Mouse (Mus musculus) MEL (cell line): ENCODE measurements around the gene Il12rb1. TPM values are rescaled to one million over a fixed set of nuclear protein-coding genes. Genes with fewer than 3 reads are reported as not detected.
A peak's percentile ranks its signal among the peaks of the same experiment; 100 is the strongest.

ENCODE experiments used
- DNase-seq: peaks from one replicate; pipeline ENCODE4 v3.0.0; 2011; ENCODE audit warnings: low read depth, low spot score
- H3K27ac ChIP-seq: 2 replicates; pipeline ENCODE4 v1.5.1; 2012; ENCODE audit warnings: low read depth, mild to moderate bottlenecking, control low read depth, low read length, moderate library complexity; ENCODE audit not compliant: control insufficient read depth
- H3K27me3 ChIP-seq, 2 experiments: fragments of 150-350 bp in 1 of 2; sonication (generic) in 1 of 2; 2 replicates each; pipeline ENCODE4 v1.6.1; 2012; ENCODE audit warnings: low read length in 2 of 2, mild to moderate bottlenecking in 2 of 2, improper control_type of control experiment in 1 of 2, moderate library complexity in 1 of 2; ENCODE audit not compliant: insufficient read depth in 2 of 2, control insufficient read depth in 1 of 2
- H3K36me3 ChIP-seq, 2 experiments: 2 replicates each; pipeline ENCODE4 v1.6.1; 2012 to 2014; ENCODE audit warnings: low read length in 2 of 2, improper control_type of control experiment in 1 of 2, inconsistent platforms in 1 of 2, mild to moderate bottlenecking in 1 of 2; ENCODE audit not compliant: insufficient read depth in 2 of 2, control insufficient read depth in 1 of 2
- H3K4me1 ChIP-seq, 2 experiments: fragments of 150-350 bp in 1 of 2; sonication (generic) in 1 of 2; 2 replicates each; pipeline ENCODE4 v1.6.1; 2012; ENCODE audit warnings: low read length in 2 of 2, improper control_type of control experiment in 1 of 2, mild to moderate bottlenecking in 1 of 2; ENCODE audit not compliant: insufficient read depth in 2 of 2, control insufficient read depth in 1 of 2
- H3K4me3 ChIP-seq, 2 experiments: fragments of 150-350 bp in 1 of 2; sonication (generic) in 1 of 2; 2 replicates each; pipeline ENCODE4 v1.5.1; 2012; ENCODE audit warnings: low read depth in 2 of 2, low read length in 2 of 2, mild to moderate bottlenecking in 2 of 2, moderate library complexity in 2 of 2, control low read depth in 1 of 2, improper control_type of control experiment in 1 of 2; ENCODE audit not compliant: control insufficient read depth in 1 of 2, insufficient read depth in 1 of 2
- H3K79me2 ChIP-seq: 2 replicates; pipeline ENCODE4 v1.6.1; 2012; ENCODE audit warnings: mild to moderate bottlenecking, low read length, moderate library complexity; ENCODE audit not compliant: control insufficient read depth, poor library complexity, insufficient read depth
- H3K9ac ChIP-seq: 2 replicates; pipeline ENCODE4 v1.6.1; 2012; ENCODE audit warnings: low read depth, mild to moderate bottlenecking, control low read depth, low read length, moderate library complexity; ENCODE audit not compliant: control insufficient read depth, poor library complexity, severe bottlenecking
- H3K9me3 ChIP-seq: fragments of 150-350 bp; sonication (generic); replicated peaks from 2 replicates; pipeline ENCODE4 v1.6.1; 2012; ENCODE audit warnings: mild to moderate bottlenecking, low read length, improper control_type of control experiment, moderate library complexity; ENCODE audit not compliant: insufficient read depth
- BHLHE40 ChIP-seq: IDR thresholded peaks from 2 replicates; pipeline ENCODE4 v1.6.1; 2012; ENCODE audit warnings: low read depth, mild to moderate bottlenecking, inconsistent platforms, low read length, improper control_type of control experiment, borderline replicate concordance
- CHD1 ChIP-seq: IDR thresholded peaks from 2 replicates; pipeline ENCODE4 v1.6.1; 2012; ENCODE audit warnings: low read depth, mild to moderate bottlenecking, inconsistent platforms, low read length, improper control_type of control experiment
- CHD2 ChIP-seq: IDR thresholded peaks from 2 replicates; pipeline ENCODE4 v1.6.1; 2011; ENCODE audit warnings: low read length, improper control_type of control experiment
- ELF1 ChIP-seq: IDR thresholded peaks from 2 replicates; pipeline ENCODE4 v1.6.1; 2014; ENCODE audit warnings: low read depth, mild to moderate bottlenecking, inconsistent platforms, low read length, improper control_type of control experiment, moderate library complexity
- ETS1 ChIP-seq: IDR thresholded peaks from 2 replicates; pipeline ENCODE4 v1.6.1; 2012; ENCODE audit warnings: low read depth, mild to moderate bottlenecking, inconsistent platforms, low read length, improper control_type of control experiment, moderate library complexity
- GABPA ChIP-seq: IDR thresholded peaks from 2 replicates; pipeline ENCODE4 v1.6.1; 2012; ENCODE audit warnings: low read depth, mild to moderate bottlenecking, inconsistent platforms, low read length, improper control_type of control experiment, moderate library complexity
- HCFC1 ChIP-seq: IDR thresholded peaks from 2 replicates; pipeline ENCODE4 v1.6.1; 2012; ENCODE audit warnings: low read depth, mild to moderate bottlenecking, inconsistent platforms, low read length, improper control_type of control experiment, moderate library complexity
- MAX ChIP-seq: IDR thresholded peaks from 2 replicates; pipeline ENCODE4 v1.6.1; 2011; ENCODE audit warnings: low read length, improper control_type of control experiment
- MAZ ChIP-seq: IDR thresholded peaks from 2 replicates; pipeline ENCODE4 v1.6.1; 2012; ENCODE audit warnings: low read depth, mild to moderate bottlenecking, inconsistent platforms, low read length, improper control_type of control experiment
- MEF2A ChIP-seq: IDR thresholded peaks from 2 replicates; pipeline ENCODE4 v1.6.1; 2014; ENCODE audit warnings: low read depth, mild to moderate bottlenecking, inconsistent platforms, low read length, improper control_type of control experiment; ENCODE audit not compliant: poor library complexity, insufficient replicate concordance, severe bottlenecking; ENCODE audit errors: extremely low read depth
- MXI1 ChIP-seq: IDR thresholded peaks from 2 replicates; pipeline ENCODE4 v1.6.1; 2011; ENCODE audit warnings: mild to moderate bottlenecking, low read depth, low read length, improper control_type of control experiment
- NELFE ChIP-seq: IDR thresholded peaks from 2 replicates; pipeline ENCODE4 v1.6.1; 2011; ENCODE audit warnings: low read depth, low read length, improper control_type of control experiment
- NRF1 ChIP-seq: IDR thresholded peaks from 2 replicates; pipeline ENCODE4 v1.6.1; 2014; ENCODE audit warnings: low read depth, mild to moderate bottlenecking, inconsistent platforms, low read length, improper control_type of control experiment, moderate library complexity; ENCODE audit not compliant: poor library complexity, insufficient read depth, severe bottlenecking
- POLR2A ChIP-seq, 2 experiments: IDR thresholded peaks; 2 replicates each; pipeline ENCODE4 v1.6.1; 2011 to 2012; ENCODE audit warnings: low read length in 2 of 2, mild to moderate bottlenecking in 2 of 2, control low read depth in 1 of 2, improper control_type of control experiment in 1 of 2, low read depth in 1 of 2, moderate library complexity in 1 of 2; ENCODE audit not compliant: control insufficient read depth in 1 of 2, insufficient read depth in 1 of 2, poor library complexity in 1 of 2
- POLR2AphosphoS5 ChIP-seq: IDR thresholded peaks from 2 replicates; pipeline ENCODE4 v1.6.1; 2012; ENCODE audit warnings: low read depth, borderline replicate concordance, mild to moderate bottlenecking, inconsistent platforms, low read length, moderate library complexity, mixed read lengths
- RAD21 ChIP-seq: IDR thresholded peaks from 2 replicates; pipeline ENCODE4 v1.6.1; 2011; ENCODE audit warnings: mild to moderate bottlenecking, low read depth, low read length, improper control_type of control experiment
- RCOR1 ChIP-seq: IDR thresholded peaks from 2 replicates; pipeline ENCODE4 v1.6.1; 2012; ENCODE audit warnings: low read depth, mild to moderate bottlenecking, inconsistent platforms, low read length, improper control_type of control experiment
- SMC3 ChIP-seq: IDR thresholded peaks from 2 replicates; pipeline ENCODE4 v1.6.1; 2011; ENCODE audit warnings: low read depth, low read length, improper control_type of control experiment
- TBP ChIP-seq: IDR thresholded peaks from 2 replicates; pipeline ENCODE4 v1.8.0; 2011; ENCODE audit warnings: low read depth, low read length, improper control_type of control experiment
- USF2 ChIP-seq, 2 experiments: IDR thresholded peaks; 2 replicates each; pipeline ENCODE4 v1.6.1; 2011 to 2012; ENCODE audit warnings: improper control_type of control experiment in 2 of 2, low read length in 2 of 2, borderline replicate concordance in 1 of 2, inconsistent platforms in 1 of 2, low read depth in 1 of 2, mild to moderate bottlenecking in 1 of 2; ENCODE audit not compliant: insufficient read depth in 1 of 2
- ZMIZ1 ChIP-seq: IDR thresholded peaks from 2 replicates; pipeline ENCODE4 v1.6.1; 2012; ENCODE audit warnings: low read depth, mild to moderate bottlenecking, inconsistent platforms, low read length, improper control_type of control experiment, moderate library complexity
- ZNF384 ChIP-seq: IDR thresholded peaks from 2 replicates; pipeline ENCODE4 v1.6.1; 2012; ENCODE audit warnings: low read depth, mild to moderate bottlenecking, inconsistent platforms, low read length, improper control_type of control experiment
- polyA plus RNA-seq, 2 experiments: library from polyadenylated mRNA; stranded (reverse) in 1 of 2; unstranded in 1 of 2; fragments of >175 nt in 1 of 2; fragments of >200 nt in 1 of 2; gene quantifications; 2 replicates each; pipeline versions ENCODE4 v1.2.1 to v1.2.4; 2012; ENCODE audit warnings: low replicate concordance in 2 of 2, low read depth in 1 of 2; ENCODE audit not compliant: insufficient read length in 2 of 2, insufficient read depth in 1 of 2, missing spikeins in 1 of 2
- total RNA-seq: library from RNA; depleted of rRNA; stranded (reverse); fragments of 300-350 nt; gene quantifications from 2 replicates; pipeline ENCODE4 v1.2.3, GENCODE M21; 2012

Il12rb1 gene
- total and polyA plus RNA-seq, 3 experiments: 1.2 to 2.2 TPM; not detected in 1

- TF ChIP-seq MAZ (peak; percentile 82), MXI1 (peak; percentile 86), USF2 (IDR thresholded peaks at IDR 0.05; ENCODE audit: borderline replicate concordance in 1 of 2, insufficient read depth in 1 of 2, low read depth in 1 of 2, low read length in 2 of 2) (no peak), TBP (peak; percentile 99)
- TF ChIP-seq, all 39 proteins: peak for 16
Measured at GRCm38 (mm10) chr8:70839408-70840351, 31.4 kb downstream of the Il12rb1 start, which contains the start of gene Arrdc2 (continued).

- H3K79me2 ChIP-seq: no peaks in the 10 kb centered on the region; the same call in 1 of the 2 replicates
- peak overlapping the region; percentile 85 for H3K27ac ChIP-seq
- TF ChIP-seq CHD1 (0 out of 2 replicates have a peak, but pooled peaks have one; percentile 41), POLR2AphosphoS5 (no peak)
- peaks cover 0 to 7% of the 10 kb centered on the region in 2 experiments; a peak in 1 of 4 replicates for H3K4me1 ChIP-seq
- H3K9me3 ChIP-seq: no peaks in the 10 kb centered on the region
- H3K36me3 ChIP-seq: peaks cover 0 to 11% of the 10 kb centered on the region in 2 experiments; a peak in 2 of 4 replicates
- H3K27me3 ChIP-seq: no peaks in the 10 kb centered on the region
- DNase-seq: no peak
- H3K9ac ChIP-seq: peak overlapping the region; percentile 3; the same call in 1 of the 2 replicates
- H3K4me3 ChIP-seq: no peak overlapping the region
Measured at GRCm38 (mm10) chr8:70840590-70840989, 32.3 kb downstream of the Il12rb1 start.

GRCm38 (mm10) chr8:70841147-70842072, 33.2 kb downstream of the Il12rb1 start:
- Histone ChIP-seq H3K4me1 (peaks cover 0 to 7% of the 10 kb centered on the region in 2 experiments; a peak in 1 of 4 replicates), H3K9me3 (no peaks in the 10 kb centered on the region), H3K79me2 (no peaks in the 10 kb centered on the region; the same call in 1 of the 2 replicates), H3K9ac (peak overlapping the region; percentile 67), H3K27ac (peak overlapping the region; percentile 43), H3K27me3 (no peaks in the 10 kb centered on the region), H3K36me3 (peaks cover 0 to 11% of the 10 kb centered on the region in 2 experiments; a peak in 2 of 4 replicates), H3K4me3 (peak overlapping the region; percentile 49 to 58)
- peak; percentile 92 for DNase-seq
- TF ChIP-seq RCOR1 (0 out of 2 replicates have a peak, but pooled peaks have one; percentile 27), ETS1 (0 out of 2 replicates have a peak, but pooled peaks have one; percentile 35), NELFE (peak; percentile 21; the same call in 1 of the 2 replicates), ELF1 (0 out of 2 replicates have a peak, but pooled peaks have one; percentile 35), HCFC1 (peak; percentile 58; the same call in 1 of the 2 replicates), MAZ (no peak; the same call in 1 of the 2 replicates), MAX (no peak), USF2 (IDR thresholded peaks at IDR 0.05; ENCODE audit: borderline replicate concordance in 1 of 2, insufficient read depth in 1 of 2, low read depth in 1 of 2, low read length in 2 of 2) (no peak), ZNF384 (no peak), GABPA (no peak), POLR2A (IDR thresholded peaks at IDR 0.05; ENCODE audit: control insufficient read depth in 1 of 2, insufficient read depth in 1 of 2, low read depth in 1 of 2, low read length in 2 of 2, poor library complexity in 1 of 2) (no peak), RAD21 (peak; percentile 61), POLR2AphosphoS5 (no peak), ZMIZ1 (0 out of 2 replicates have a peak, but pooled peaks have one; percentile 24), CHD2 (no peak), MEF2A (no peak), SMC3 (peak; percentile 69), NRF1 (no peak), BHLHE40 (no peak)
